8 mouse cellular contexts compared by ENCODE assay signal in the genomic region with DNA sequence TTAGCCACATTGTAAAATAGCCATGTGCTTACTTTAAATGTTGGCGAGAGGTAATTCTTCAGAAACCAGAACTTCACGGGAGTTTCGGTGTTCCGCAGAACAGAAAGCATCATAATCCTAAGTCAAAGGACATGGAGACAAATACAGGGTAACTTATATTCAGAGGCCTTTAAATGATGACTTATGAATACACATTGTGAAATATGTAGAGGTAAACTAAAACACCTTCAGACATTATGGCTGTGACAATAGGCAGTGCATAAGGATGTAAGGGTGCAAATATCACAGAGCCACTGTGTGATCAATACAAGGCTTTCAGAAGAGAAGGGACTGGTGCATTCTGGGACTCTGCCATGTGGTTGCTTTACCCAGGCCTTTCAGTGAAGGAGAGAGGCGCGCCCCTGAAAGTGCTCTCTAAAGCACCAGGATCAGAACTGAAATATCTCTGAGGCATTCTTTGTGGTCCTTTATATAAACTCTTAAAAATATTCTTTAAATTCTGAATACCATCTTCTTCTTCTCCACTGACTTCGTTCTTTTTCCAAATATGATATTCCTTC.
DNase-seq lines count a peak whose midpoint lies in the region; ATAC-seq and TF ChIP-seq lines count a peak whose summit lies in the region.

No protein-coding gene starts in this region.

- no peak for ATAC-seq in liver, embryonic 13.5 days (ENCODE audit: low read depth)
- no peak for ATAC-seq in stomach, embryonic 16.5 days (ENCODE audit: insufficient read depth, low FRiP score)

- H3K9ac ChIP-seq in liver, embryonic 13.5 days: peak overlapping the region; percentile 44
- peak overlapping the region; percentile 66; the same call in 1 of the 2 replicates for H3K9ac ChIP-seq in stomach, embryonic 16.5 days (ENCODE audit: low read length)

- H3K27ac ChIP-seq in cerebellum, adult 2 months (ENCODE audit: insufficient read depth, low read length): no peak overlapping the region
- H3K27ac ChIP-seq in thymus, adult 2 months (ENCODE audit: control insufficient read depth, insufficient read depth, low read length): peak overlapping the region; percentile 38
- H3K27ac ChIP-seq in liver, embryonic 13.5 days: peak overlapping the region; percentile 3; the same call in 1 of the 2 replicates
- H3K27ac ChIP-seq in stomach, embryonic 16.5 days (ENCODE audit: low read length): peak overlapping the region; percentile 63; the same call in 1 of the 2 replicates

- no peaks in the 10 kb centered on the region for H3K4me1 ChIP-seq in cerebellum, adult 2 months (ENCODE audit: control insufficient read depth, insufficient read depth, low read length)
- peaks cover 6% of the 10 kb centered on the region for H3K4me1 ChIP-seq in thymus, adult 2 months (replicated peaks; ENCODE audit: control insufficient read depth, insufficient read depth, low read length)
- peaks cover 13% of the 10 kb centered on the region for H3K4me1 ChIP-seq in liver, embryonic 13.5 days (replicated peaks)
- no peaks in the 10 kb centered on the region for H3K4me1 ChIP-seq in stomach, embryonic 16.5 days (ENCODE audit: control insufficient read depth, insufficient read depth, low read length)

- no peaks in the 10 kb centered on the region for H3K27me3 ChIP-seq in cerebellum, adult 2 months (ENCODE audit: control insufficient read depth, insufficient read depth, low read length)
- no peaks in the 10 kb centered on the region for H3K27me3 ChIP-seq in thymus, adult 2 months (ENCODE audit: control insufficient read depth, insufficient read depth, low read length)
- H3K27me3 ChIP-seq in liver, embryonic 13.5 days: no peaks in the 10 kb centered on the region
- no peaks in the 10 kb centered on the region for H3K27me3 ChIP-seq in stomach, embryonic 16.5 days (ENCODE audit: control insufficient read depth, insufficient read depth, low read length)

- no peak for TF ChIP-seq POLR2A in cerebellum, adult 2 months (IDR thresholded peaks at IDR 0.05; ENCODE audit: borderline replicate concordance, insufficient read depth, low read length)
- TF ChIP-seq POLR2A in thymus, adult 2 months (IDR thresholded peaks at IDR 0.05; ENCODE audit: control insufficient read depth, extremely low read depth, insufficient read depth, low read length, poor library complexity): no peak

- peak overlapping the region; percentile 89 for H3K4me2 ChIP-seq in liver, embryonic 13.5 days
- H3K4me2 ChIP-seq in stomach, embryonic 16.5 days (ENCODE audit: low read depth, low read length): peak overlapping the region; percentile 87

- DNase-seq in cerebellum, adult 2 months: no peak
- DNase-seq in cerebellum, adult 8-10 months: no peak
- no peak for DNase-seq in thymus, adult 2 months
- DNase-seq in thymus, adult 18-20 months: no peak
- no peak for DNase-seq in liver, embryonic 13.5 days
- no peak for DNase-seq in embryo, embryonic 10.5 days (ENCODE audit: low spot score)
- DNase-seq in adipocyte (ENCODE audit: low spot score): no peak

- no peak for TF ChIP-seq CTCF in cerebellum, adult 2 months (IDR thresholded peaks at IDR 0.05; ENCODE audit: borderline replicate concordance, insufficient read depth, low read depth, low read length)
- TF ChIP-seq CTCF in thymus, adult 2 months (IDR thresholded peaks at IDR 0.05; ENCODE audit: borderline replicate concordance, control insufficient read depth, extremely low read depth, insufficient read depth, low read length, poor library complexity): no peak

- H3K36me3 ChIP-seq in thymus, adult 2 months (ENCODE audit: control insufficient read depth, insufficient read depth, low read length): no peaks in the 10 kb centered on the region
- H3K36me3 ChIP-seq in liver, embryonic 13.5 days: no peaks in the 10 kb centered on the region
- H3K36me3 ChIP-seq in stomach, embryonic 16.5 days (ENCODE audit: control insufficient read depth, insufficient read depth, low read length): no peaks in the 10 kb centered on the region

- H3K9me3 ChIP-seq in liver, embryonic 13.5 days (replicated peaks): no peaks in the 10 kb centered on the region
- no peaks in the 10 kb centered on the region for H3K9me3 ChIP-seq in stomach, embryonic 16.5 days (replicated peaks; ENCODE audit: control insufficient read depth, low read length)

- peak overlapping the region; percentile 12 for H3K4me3 ChIP-seq in cerebellum, adult 2 months (replicated peaks; ENCODE audit: insufficient read depth, low read depth, low read length)
- H3K4me3 ChIP-seq in thymus, adult 2 months (ENCODE audit: control insufficient read depth, insufficient read depth, low read length): no peak overlapping the region
- H3K4me3 ChIP-seq in liver, embryonic 13.5 days (replicated peaks): peak overlapping the region; percentile 65
- peak overlapping the region; percentile 58 for H3K4me3 ChIP-seq in stomach, embryonic 16.5 days (replicated peaks; ENCODE audit: low read length)

- WGBS in cerebellum, adult 2 months: 46% methylated on average over 7 of the region's 7 CpGs
- WGBS in thymus, adult 2 months: 51% methylated on average over 7 of the region's 7 CpGs
- 42% methylated on average over 7 of the region's 7 CpGs for WGBS in liver, embryonic 13.5 days (ENCODE audit: insufficient replicate concordance)
- WGBS in stomach, embryonic 16.5 days: 45% methylated on average over 7 of the region's 7 CpGs
